Mouse (Mus musculus): ENCODE results near the gene Smyd3.

GRCm38 (mm10) chr1:179385691-179386090 lies 132.2 kb downstream of the Smyd3 start:
- no peak for TF ChIP-seq CTCF (IDR thresholded peaks at IDR 0.05)
- TF ChIP-seq EP300 (IDR thresholded peaks at IDR 0.05): no peak
